Mouse (Mus musculus): Measurements from ENCODE around the gene Slc35c1. TPM values are rescaled to one million over a fixed set of nuclear protein-coding genes. Genes with fewer than 3 reads are reported as not detected.

Slc35c1 gene
- polyA plus RNA-seq, 1 experiment from 2014 or later = 13.8 TPM

GRCm38 (mm10) chr2:92405687-92406086 is 54.7 kb downstream of the Slc35c1 start:
- Histone ChIP-seq H3K36me3 (peaks cover 70% of the 10 kb centered on the region), H3K4me3 (no peak overlapping the region), H3K27ac (0 out of 2 replicates have a peak overlapping the region, but pooled peaks have one; percentile 50), H3K27me3 (ENCODE audit: insufficient read depth, poor library complexity, severe bottlenecking) (peaks cover 1% of the 10 kb centered on the region; the same call in 1 of the 2 replicates), H3K4me1 (replicated peaks) (peaks cover 43% of the 10 kb centered on the region), H3K9me3 (no peaks in the 10 kb centered on the region)
- whole genome bisulfite sequencing = 87% methylated on average over 7 of the region's 7 CpGs
- no peak for DNase-seq (ENCODE audit: low spot score)

- no peak overlapping the region for H3K27ac ChIP-seq
- WGBS = 84% methylated on average over 6 of the region's 6 CpGs
- H3K27me3 ChIP-seq (ENCODE audit: insufficient read depth, poor library complexity, severe bottlenecking) = peaks cover 6% of the 10 kb centered on the region; the same call in 1 of the 2 replicates
- H3K9me3 ChIP-seq = no peaks in the 10 kb centered on the region
- peaks cover 53% of the 10 kb centered on the region for H3K4me1 ChIP-seq (replicated peaks)
- DNase-seq (ENCODE audit: low spot score) = no peak
- peaks cover 60% of the 10 kb centered on the region for H3K36me3 ChIP-seq
- no peak overlapping the region for H3K4me3 ChIP-seq
Measured at GRCm38 (mm10) chr2:92404737-92405136, 55.6 kb downstream of the Slc35c1 start.

- Histone ChIP-seq H3K9me3 (no peaks in the 10 kb centered on the region), H3K36me3 (peaks cover 51% of the 10 kb centered on the region), H3K27me3 (ENCODE audit: insufficient read depth, poor library complexity, severe bottlenecking) (peaks cover 6% of the 10 kb centered on the region; the same call in 1 of the 2 replicates), H3K27ac (no peak overlapping the region), H3K4me3 (no peak overlapping the region), H3K4me1 (replicated peaks) (peaks cover 62% of the 10 kb centered on the region)
- WGBS = 90% methylated on average over 5 of the region's 5 CpGs
- no peak for DNase-seq (ENCODE audit: low spot score)
Measured at GRCm38 (mm10) chr2:92403776-92404319, 56.5 kb downstream of the Slc35c1 start.

Other genes starting within 250 kb of the Slc35c1 start
- 26.0 and 30.1 TPM in 2 replicates for gene Pex16, start 85.9 kb downstream of the Slc35c1 start, polyA plus RNA-seq (2016; fragmentation: Nextera tagmentation; extraction: Ambion mirVana)
- 7.8 and 12.5 TPM in 2 replicates for gene Large2, start 85.7 kb downstream of the Slc35c1 start, polyA plus RNA-seq (2016; fragmentation: Nextera tagmentation; extraction: Ambion mirVana)
- 3.3 and 4.3 TPM in 2 replicates for gene 1700029I15Rik, start 78.0 kb downstream of the Slc35c1 start, polyA plus RNA-seq (2016; fragmentation: Nextera tagmentation; extraction: Ambion mirVana)
- gene Mapk8ip1, start 59.3 kb downstream of the Slc35c1 start, polyA plus RNA-seq (2016; fragmentation: Nextera tagmentation; extraction: Ambion mirVana) = 55.0 and 75.5 TPM in 2 replicates
- gene Cry2, start 26.5 kb downstream of the Slc35c1 start, polyA plus RNA-seq (2016; fragmentation: Nextera tagmentation; extraction: Ambion mirVana) = 26.0 and 31.7 TPM in 2 replicates
- gene Chst1, start 139.2 kb upstream of the Slc35c1 start, polyA plus RNA-seq (2016; fragmentation: Nextera tagmentation; extraction: Ambion mirVana) = 3.9 and 5.0 TPM in 2 replicates